Mouse (Mus musculus): Measurements from ENCODE around the gene Clk2.

Clk2 gene

DNA sequence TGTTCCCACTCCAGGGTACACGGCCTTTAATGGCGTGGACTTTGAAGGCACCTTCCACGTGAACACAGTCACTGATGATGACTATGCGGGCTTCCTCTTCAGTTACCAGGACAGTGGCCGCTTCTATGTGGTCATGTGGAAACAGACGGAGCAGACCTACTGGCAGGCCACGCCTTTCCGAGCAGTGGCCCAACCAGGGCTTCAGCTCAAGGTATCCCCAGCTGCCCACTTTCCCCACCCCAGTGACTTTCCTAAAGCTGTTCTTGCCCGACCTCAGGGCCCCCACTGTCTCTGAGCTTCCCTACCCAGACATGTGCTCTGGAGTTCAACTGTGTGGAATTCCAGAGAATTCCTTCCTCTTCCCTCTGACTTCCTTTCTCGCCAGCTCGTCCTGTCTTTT, 60.2 kb downstream of the Clk2 start:
- DNase-seq (ENCODE audit: low read depth), result no peak

DNA sequence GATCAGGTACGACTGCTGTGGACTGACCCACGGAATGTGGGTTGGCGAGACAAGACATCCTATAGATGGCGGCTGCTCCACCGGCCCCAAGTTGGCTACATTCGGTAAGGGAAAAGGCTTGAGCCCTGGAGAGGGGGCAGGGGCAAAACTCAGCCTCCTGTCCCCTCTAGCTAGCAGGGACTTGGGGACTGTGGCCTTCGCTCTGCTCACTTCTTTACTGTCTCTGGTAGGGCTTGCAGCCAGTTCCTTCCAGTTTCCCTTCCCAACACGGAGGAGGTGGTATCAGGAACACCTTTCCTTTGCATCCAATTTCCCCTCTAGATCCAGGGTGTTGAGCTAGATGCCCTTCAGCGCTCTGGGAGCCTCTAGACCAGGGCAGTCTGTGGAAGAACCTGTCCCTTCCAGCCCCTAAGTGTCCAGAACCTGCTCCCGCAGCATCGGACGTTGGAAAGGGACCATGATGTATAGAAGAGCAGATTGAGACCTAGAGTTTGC, 60.8 kb downstream of the Clk2 start:
- DNase-seq (ENCODE audit: low read depth), result no peak

DNA sequence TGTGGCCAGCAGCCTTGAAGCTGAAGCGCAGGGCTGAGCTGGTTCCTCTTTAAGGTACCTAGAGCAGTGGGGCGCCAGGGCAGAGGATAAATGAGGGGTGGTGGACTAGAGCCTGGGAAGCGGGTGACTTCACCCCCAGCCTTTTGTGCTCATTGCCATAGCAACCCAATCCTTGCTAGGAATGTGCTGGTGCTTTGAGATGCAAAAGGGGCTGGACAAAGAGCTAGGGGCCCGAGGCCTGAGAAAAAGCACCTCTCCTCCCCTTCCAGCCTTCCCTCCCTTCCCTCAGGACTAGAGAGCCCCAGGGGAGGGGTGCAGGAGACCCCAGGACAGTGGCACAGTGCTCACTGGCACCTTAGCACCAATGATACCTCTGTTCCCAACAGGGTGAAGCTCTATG, 61.3 kb downstream of the Clk2 start:
- DNase-seq (ENCODE audit: low read depth), result no peak

DNA sequence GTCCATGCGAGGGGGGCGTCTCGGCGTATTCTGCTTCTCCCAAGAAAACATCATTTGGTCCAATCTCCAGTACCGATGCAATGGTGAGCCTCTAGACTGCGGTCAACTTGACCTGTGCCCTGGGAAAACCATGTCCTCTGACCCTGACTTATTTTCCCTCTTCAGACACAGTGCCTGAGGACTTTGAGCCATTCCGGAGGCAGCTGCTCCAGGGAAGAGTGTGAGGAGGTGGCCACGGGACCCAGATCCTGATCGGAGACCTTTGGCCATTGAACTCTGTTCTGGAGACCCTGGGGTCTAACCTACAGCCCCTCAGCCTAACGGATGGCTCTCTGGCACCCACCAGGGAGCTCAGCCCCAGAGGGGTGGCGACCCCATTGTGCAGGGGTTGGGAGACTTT, 61.8 kb downstream of the Clk2 start:
- no peak for DNase-seq (ENCODE audit: low read depth)

All from fibroblast of lung, adult 2 months (primary cell).